Mouse (Mus musculus) ES-E14 (cell line): ENCODE measurements around the gene H2afz. TPM values are rescaled to one million over a fixed set of nuclear protein-coding genes. Genes with fewer than 3 reads are reported as not detected.
"Not testable (repeated sequence)": the region's sequence is repeated elsewhere in the genome, so short reads cannot be mapped to it uniquely, and the experiment has no call there.

Experiments
- DNase-seq: peaks from one replicate; pipeline ENCODE4 v3.0.0-alpha.2; 2013; ENCODE audit warnings: low read depth, low spot score
- H3K27ac ChIP-seq: 2 replicates; pipeline ENCODE4 v1.5.1; 2012; ENCODE audit warnings: low read depth, mild to moderate bottlenecking, low read length, moderate library complexity, mixed read lengths; ENCODE audit not compliant: poor library complexity, insufficient read depth, severe bottlenecking
- H3K36me3 ChIP-seq: 2 replicates; pipeline ENCODE4 v1.6.1; 2012; ENCODE audit warnings: mild to moderate bottlenecking, low read length, moderate library complexity, mixed read lengths; ENCODE audit not compliant: control insufficient read depth, poor library complexity, insufficient read depth, severe bottlenecking
- H3K4me1 ChIP-seq, 2 experiments: fragments of 150-350 bp in 1 of 2; sonication (generic) in 1 of 2; 2 replicates each; pipeline ENCODE4 v1.6.1; 2012; ENCODE audit warnings: low read length in 2 of 2, mild to moderate bottlenecking in 1 of 2, mixed read lengths in 1 of 2; ENCODE audit not compliant: control insufficient read depth in 2 of 2, insufficient read depth in 2 of 2, poor library complexity in 1 of 2
- H3K4me3 ChIP-seq, 2 experiments: fragments of 150-350 bp in 1 of 2; sonication (generic) in 1 of 2; 2 replicates each; pipeline ENCODE4 v1.5.1; 2012; ENCODE audit warnings: low read length in 2 of 2, low read depth in 1 of 2, mild to moderate bottlenecking in 1 of 2, mixed read lengths in 1 of 2; ENCODE audit not compliant: insufficient read depth in 1 of 2, poor library complexity in 1 of 2, severe bottlenecking in 1 of 2
- H3K9ac ChIP-seq: 2 replicates; pipeline ENCODE4 v1.6.1; 2012; ENCODE audit warnings: low read depth, mild to moderate bottlenecking, low read length, mixed read lengths; ENCODE audit not compliant: poor library complexity, insufficient read depth, severe bottlenecking
- H3K9me3 ChIP-seq: fragments of 150-350 bp; sonication (generic); 2 replicates; pipeline ENCODE4 v1.6.1; 2012; ENCODE audit warnings: low read depth, mild to moderate bottlenecking, low read length; ENCODE audit not compliant: control insufficient read depth, insufficient read depth
- CHD2 ChIP-seq: IDR thresholded peaks from 2 replicates; pipeline ENCODE4 v1.6.1; 2014; ENCODE audit warnings: mild to moderate bottlenecking, low read depth, low read length, inconsistent platforms
- HCFC1 ChIP-seq: IDR thresholded peaks from 2 replicates; pipeline ENCODE4 v1.6.1; 2012; ENCODE audit warnings: low read length, inconsistent platforms, borderline replicate concordance; ENCODE audit not compliant: insufficient read depth
- MAFK ChIP-seq: IDR thresholded peaks from 2 replicates; pipeline ENCODE4 v1.6.1; 2014; ENCODE audit warnings: mild to moderate bottlenecking, low read depth, low read length, inconsistent platforms; ENCODE audit not compliant: insufficient read depth
- ZC3H11A ChIP-seq: IDR thresholded peaks from 2 replicates; pipeline ENCODE4 v1.6.1; 2012; ENCODE audit warnings: low read depth, mild to moderate bottlenecking, inconsistent platforms, low read length, borderline replicate concordance
- ZNF384 ChIP-seq: IDR thresholded peaks from 2 replicates; pipeline ENCODE4 v1.6.1; 2012; ENCODE audit warnings: low read depth, low read length, inconsistent platforms
- in situ Hi-C, 2 experiments: fragments of 600-800 bp; cut with MboI; formaldehyde crosslinking; loops; one replicate each; pipeline ENCODE4 v1.15.1; 2025; ENCODE audit warnings: low sequenced_read_pairs in 2 of 2, inconsistent platforms in 1 of 2; ENCODE audit not compliant: unreplicated experiment in 2 of 2
- total RNA-seq: library from RNA; depleted of rRNA; stranded (reverse); fragments of 300-350 nt; gene quantifications from 2 replicates; pipeline ENCODE4 v1.2.3, GENCODE M21; 2012

Gene H2afz
- total RNA-seq, 1 experiment = 1,847 TPM

DNA sequence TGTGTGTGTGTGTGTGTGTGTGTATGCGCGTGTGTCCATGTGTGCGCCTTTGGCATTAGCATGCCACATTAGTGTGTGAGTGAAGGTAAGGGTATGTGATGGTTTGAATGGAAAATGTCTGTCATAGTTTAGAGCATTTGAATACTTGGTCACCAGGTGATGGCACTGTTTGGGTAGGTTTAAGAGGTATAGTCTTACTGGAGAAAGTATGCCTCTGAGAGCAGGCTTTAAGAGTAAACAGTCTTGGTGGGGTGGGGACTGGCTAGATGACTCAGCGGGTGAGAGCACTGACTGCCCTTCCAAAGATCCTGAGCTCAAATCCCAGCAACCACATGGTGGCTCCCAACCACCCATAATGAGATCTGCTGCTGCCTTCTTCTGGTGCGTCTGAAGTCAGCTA lies 14.6 kb upstream of the H2afz start:
- Histone ChIP-seq H3K9ac (no peak overlapping the region), H3K4me3 (no peak overlapping the region), H3K9me3 (no peaks in the 10 kb centered on the region), H3K4me1 (peaks cover 7 to 9% of the 10 kb centered on the region in 2 experiments; a peak in 3 of 4 replicates), H3K36me3 (no peaks in the 10 kb centered on the region; the same call in 1 of the 2 replicates), H3K27ac (no peak overlapping the region)
- in situ Hi-C loops = no loop called here
- DNase-seq = no peak
- TF ChIP-seq MAFK (0 out of 2 replicates have a peak, but pooled peaks have one; percentile 13), ZNF384 (no peak)

GRCm38 (mm10) chr3:137851196-137851595 lies 13.1 kb upstream of the H2afz start:
- TF ChIP-seq MAFK = no peak
- no peak for TF ChIP-seq ZNF384
- no peak for TF ChIP-seq HCFC1
- no peak for TF ChIP-seq CHD2
- TF ChIP-seq ZC3H11A = peak; percentile 70; the same call in 1 of the 2 replicates
- Histone ChIP-seq H3K9me3 (no peaks in the 10 kb centered on the region), H3K36me3 (no peaks in the 10 kb centered on the region; the same call in 1 of the 2 replicates), H3K4me1 (peaks cover 6 to 7% of the 10 kb centered on the region in 2 experiments; a peak in 3 of 4 replicates), H3K4me3 (no peak overlapping the region), H3K27ac (no peak overlapping the region), H3K9ac (no peak overlapping the region)
- in situ Hi-C loops = no loop called here
- DNase-seq = no peak

GRCm38 (mm10) chr3:137853011-137853410 lies 11.3 kb upstream of the H2afz start:
- H3K27ac ChIP-seq, H3K36me3 ChIP-seq, DNase-seq, H3K4me3 ChIP-seq, in situ Hi-C loops, H3K4me1 ChIP-seq, H3K9me3 ChIP-seq, H3K9ac ChIP-seq: not testable (repeated sequence)

DNA sequence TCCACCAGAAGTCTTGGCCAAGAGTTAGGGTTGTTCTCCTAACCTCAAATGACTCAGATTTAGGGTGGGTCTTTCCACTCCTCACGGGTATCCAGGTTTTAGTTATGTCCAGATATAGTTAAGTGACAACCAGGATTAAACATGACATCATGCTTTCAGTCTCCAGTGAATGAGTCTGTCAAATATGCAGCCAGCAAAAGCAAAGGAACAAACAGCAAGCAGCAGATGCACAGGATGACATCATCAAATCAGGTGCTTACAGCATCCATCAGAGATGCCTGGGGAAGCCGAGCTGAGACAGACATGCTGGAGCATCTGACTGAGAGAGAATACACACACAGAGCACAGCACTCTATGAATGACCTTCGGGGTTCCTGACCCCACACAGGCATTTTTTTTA lies 9.0 kb upstream of the H2afz start:
- no peak overlapping the region for H3K27ac ChIP-seq
- in situ Hi-C loops = no loop called here
- H3K4me3 ChIP-seq = no peak overlapping the region
- no peak overlapping the region for H3K9ac ChIP-seq
- TF ChIP-seq MAFK = no peak
- TF ChIP-seq CHD2 = no peak
- TF ChIP-seq HCFC1 = no peak
- TF ChIP-seq ZC3H11A = no peak
- TF ChIP-seq ZNF384 = no peak
- no peaks in the 10 kb centered on the region for H3K4me1 ChIP-seq
- no peaks in the 10 kb centered on the region; the same call in 1 of the 2 replicates for H3K36me3 ChIP-seq
- no peaks in the 10 kb centered on the region for H3K9me3 ChIP-seq
- DNase-seq = no peak

DNA sequence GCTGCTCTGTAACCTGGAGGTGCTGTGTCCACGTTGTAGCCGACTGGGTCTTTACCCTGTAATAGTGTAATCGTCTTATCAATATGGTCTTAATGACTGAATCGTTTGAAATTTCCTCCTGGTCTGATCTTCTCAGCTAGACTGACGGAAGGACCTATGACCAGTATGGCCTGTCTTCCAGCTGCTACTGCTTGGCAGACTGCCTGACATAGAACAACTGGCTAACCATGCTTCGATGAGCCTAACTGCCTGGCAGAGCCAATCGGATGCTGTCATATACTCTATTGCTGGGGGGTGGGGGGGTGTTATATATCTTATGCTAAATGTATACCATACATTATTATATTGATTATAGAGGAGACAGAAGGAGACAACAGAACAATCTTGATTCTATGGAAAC lies 8.2 kb upstream of the H2afz start:
- no peaks in the 10 kb centered on the region for H3K4me1 ChIP-seq
- in situ Hi-C loops = no loop called here
- no peaks in the 10 kb centered on the region; the same call in 1 of the 2 replicates for H3K36me3 ChIP-seq
- TF ChIP-seq ZC3H11A (no peak), HCFC1 (no peak), CHD2 (no peak), MAFK (no peak), ZNF384 (no peak)
- no peak for DNase-seq
- no peaks in the 10 kb centered on the region for H3K9me3 ChIP-seq
- no peak overlapping the region for H3K9ac ChIP-seq
- H3K4me3 ChIP-seq = no peak overlapping the region
- no peak overlapping the region for H3K27ac ChIP-seq
